Mouse (Mus musculus): Measurements from ENCODE around the gene Als2cr12.
"Not testable (repeated sequence)": the region's sequence is repeated elsewhere in the genome, so short reads cannot be mapped to it uniquely, and the experiment has no call there.

The Als2cr12 gene

DNA sequence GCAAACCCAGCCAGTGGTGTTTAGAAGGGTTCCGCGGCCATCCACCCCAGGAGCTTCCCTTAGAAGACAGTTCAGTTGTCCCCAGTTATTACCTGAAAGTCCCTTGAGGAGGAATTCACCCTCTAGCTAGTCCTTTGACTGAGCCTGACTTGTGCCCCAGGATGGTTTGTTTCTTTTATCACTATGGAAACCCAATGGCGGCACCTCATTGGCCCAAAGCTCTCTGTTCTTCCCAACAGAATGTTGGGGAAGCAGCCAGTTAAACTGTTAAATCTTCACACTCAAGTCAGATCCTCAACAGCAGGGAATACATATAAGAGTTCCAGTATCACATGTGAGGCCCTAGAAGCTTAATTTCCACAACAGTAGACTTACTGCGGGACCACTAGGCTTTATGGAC lies at the start of gene Als2cr12:
Gene Als2cr12 (minus strand): TSS at position 180 of the 400 bp plus-strand sequence.
- not testable (repeated sequence) for DNase-seq (ENCODE audit: low read depth, low spot score)

DNA sequence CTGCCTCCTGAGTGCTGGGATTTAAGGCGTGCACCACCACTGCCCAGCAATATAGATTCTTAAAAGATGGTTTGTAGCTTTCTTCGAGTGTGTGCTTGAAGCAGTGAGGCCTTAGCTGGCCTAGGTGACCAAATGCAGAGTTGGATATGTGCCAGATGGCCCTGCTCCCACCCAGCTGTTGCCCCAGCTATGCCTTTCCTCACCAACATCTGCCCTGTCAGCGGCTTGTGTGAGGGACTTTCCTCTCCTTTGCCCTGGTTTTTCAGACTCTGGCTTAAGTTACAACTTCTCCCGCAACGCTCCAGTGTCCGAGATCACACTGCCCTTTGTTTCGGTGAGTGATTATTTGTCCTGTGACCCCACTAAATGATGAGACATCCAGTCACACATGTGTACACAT lies 48.9 kb upstream of the Als2cr12 start:
- no peak for DNase-seq (ENCODE audit: low read depth, low spot score)

DNA sequence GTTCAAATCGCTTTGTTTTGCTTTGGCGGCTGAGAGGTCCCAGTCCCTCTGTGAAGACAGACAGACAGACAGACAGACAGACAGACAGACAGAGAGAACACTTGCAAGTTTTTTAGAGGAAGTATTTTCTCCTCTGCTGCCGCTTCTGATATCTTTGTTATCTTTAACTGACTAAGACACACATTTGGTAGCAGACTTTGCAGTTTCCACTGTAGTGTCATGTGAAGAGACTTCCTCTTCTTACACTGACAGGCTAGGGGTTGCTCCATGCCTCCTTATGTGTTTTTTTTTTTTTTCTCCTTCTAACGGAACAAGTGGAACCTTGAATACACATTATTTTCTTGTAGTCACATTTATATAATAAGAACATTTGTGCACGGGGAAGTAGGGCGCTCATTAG lies 47.5 kb upstream of the Als2cr12 start:
- DNase-seq (ENCODE audit: low read depth, low spot score) = no peak

DNA sequence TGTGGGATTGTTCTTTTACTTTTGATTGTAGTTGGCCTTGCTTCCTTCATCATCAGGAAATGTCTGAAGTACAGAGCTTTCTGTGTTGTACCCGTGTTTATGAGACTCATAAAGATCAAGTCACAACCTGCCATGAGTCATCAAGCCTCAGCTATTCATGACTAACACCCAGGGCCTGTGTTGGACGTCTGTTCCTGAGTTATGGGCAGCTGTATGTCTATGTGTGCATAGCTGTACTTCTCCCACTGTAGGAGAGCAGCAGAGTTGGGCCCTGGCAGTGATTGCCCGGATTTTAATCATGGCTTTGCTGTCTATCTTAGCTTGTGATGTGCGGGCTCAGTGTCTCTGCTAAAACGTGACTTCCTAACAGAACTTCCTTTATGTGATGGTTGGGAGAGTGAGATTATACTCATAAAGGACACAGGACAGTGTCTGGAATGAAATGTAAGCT lies 46.8 kb upstream of the Als2cr12 start:
- no peak for DNase-seq (ENCODE audit: low read depth, low spot score)

DNA sequence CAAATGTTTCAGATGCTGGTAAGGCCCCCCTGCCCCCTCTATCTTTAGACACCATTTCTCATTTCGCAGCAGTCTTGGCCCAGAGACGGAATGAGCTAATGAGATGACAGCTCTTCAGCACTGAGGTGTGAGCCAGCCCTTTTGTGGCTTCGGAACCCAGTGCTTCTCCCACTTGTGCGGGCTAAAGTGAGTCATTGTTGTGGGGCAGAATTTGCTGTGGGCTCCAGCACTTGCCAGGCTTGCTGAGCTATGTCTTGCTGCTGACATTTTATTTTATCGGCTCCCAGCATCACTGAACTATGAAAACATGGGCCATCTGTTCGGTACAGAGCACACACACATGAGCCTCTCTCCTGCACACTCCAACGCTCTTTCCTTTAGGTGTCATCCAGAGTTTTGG lies 43.7 kb upstream of the Als2cr12 start:
- DNase-seq (ENCODE audit: low read depth, low spot score) = no peak

DNA sequence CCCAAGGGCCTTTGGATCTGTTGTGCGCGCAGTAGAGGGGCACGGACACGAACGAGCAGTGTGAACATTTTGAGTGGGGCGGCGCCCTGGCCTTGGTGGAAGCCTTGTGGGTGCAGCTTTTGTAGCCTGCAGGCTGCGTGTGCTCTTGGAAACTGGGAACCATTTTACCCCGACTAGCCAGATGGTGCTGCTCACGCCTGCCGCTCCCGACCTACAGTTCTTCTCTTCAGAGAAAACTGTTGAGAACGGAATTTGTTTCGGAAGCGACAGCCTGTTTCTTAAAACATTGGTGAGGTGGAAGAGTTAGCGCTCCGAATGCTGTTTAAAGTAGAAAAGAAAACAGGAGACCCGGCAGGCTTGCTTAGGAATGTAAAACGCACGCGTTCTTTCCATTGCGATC lies 41.2 kb upstream of the Als2cr12 start:
- no peak for DNase-seq (ENCODE audit: low read depth, low spot score)

DNA sequence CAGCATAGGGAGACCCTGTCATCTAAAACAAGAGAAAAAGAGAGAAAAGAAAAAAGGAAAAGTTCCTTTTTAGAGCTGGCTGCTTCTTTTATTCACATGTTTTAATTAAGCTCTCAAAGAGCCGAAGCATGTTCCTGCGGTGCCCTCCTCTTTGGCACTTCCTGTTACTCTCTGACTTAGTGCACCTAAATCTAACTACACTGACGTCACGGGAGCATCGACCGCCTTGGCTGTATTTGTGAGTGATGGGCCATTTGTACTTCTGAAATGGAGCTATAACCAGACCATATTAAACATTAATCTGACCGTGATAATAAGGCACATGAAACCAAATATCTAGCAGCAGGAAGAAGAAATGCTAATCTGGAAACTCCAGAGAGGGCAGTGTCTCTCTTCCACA lies 40.2 kb upstream of the Als2cr12 start:
- no peak for DNase-seq (ENCODE audit: low read depth, low spot score)

DNA sequence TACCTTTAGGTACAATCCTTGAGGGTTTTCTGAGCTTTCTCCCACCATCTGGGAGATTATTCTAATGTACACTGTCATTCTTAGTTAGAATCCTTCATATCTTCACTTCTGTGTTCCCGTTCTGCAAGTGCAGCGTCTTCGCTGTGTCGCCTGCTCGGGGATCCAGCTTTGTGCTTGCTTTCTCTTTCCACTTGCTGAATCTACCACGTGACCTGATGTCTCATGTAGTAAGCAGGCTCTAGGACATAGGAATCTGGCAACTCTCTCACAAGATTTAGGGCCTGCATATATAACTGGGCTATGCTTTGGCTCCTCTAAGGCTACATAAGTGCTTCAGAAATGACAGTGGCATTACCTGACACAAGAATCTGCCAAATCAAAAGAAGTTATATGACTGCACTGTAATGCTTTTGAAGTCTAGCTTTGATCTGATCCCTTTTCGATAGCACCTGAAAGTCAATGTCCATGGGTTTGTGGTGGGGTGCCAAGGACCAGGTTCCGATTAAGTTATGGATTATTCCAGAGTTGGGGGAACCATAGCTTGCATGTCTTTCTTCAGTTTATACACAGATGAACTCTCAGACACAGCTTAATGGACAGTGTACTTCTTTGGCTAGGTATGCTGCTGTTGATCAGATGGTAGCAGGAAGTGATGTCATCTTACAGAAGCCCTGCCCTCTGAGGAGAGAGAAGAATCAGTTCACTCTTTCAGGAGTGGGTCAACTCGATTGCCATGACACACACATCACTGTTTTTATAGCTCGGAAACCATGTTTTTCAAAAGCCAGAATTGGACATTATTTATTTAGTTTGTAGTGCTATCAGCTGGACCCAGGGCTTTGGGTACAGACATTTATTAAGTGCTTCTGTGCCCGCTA lies 38.5 kb upstream of the Als2cr12 start:
- DNase-seq (ENCODE audit: low read depth, low spot score) = no peak

DNA sequence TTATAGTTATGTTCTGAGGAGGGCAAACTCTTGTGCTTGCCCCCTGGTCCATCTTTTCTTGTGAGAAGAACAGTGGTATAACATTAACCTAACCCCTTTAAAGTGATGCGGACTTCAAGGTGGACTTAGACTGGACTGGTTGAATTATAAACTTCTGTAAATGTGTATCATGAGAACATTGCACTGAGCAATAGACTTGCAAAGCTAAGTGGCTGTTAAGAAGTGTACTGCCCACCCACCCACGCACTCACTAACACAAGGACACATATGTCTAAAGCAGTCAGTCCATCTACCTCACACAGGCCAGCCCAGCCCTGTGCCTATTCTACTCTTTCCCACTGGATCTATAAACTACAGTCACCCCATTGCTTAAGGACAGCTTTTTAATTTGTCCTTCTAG lies 37.8 kb upstream of the Als2cr12 start:
- DNase-seq (ENCODE audit: low read depth, low spot score) = no peak

DNA sequence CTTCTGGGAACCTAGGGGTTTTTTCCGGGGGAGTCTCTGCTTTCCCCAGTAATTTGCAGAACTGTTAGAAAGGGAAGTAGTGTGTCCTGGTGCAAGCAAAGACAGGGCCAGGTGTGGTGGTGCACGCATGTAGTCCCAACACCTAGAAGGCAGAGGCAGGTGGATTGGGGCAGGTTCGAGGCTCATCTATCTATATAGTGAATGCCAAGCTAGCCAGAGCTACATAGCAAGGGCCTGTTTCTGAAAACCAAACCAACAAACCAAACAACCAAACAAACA lies 32.7 kb upstream of the Als2cr12 start:
- DNase-seq (ENCODE audit: low read depth, low spot score) = no peak

DNA sequence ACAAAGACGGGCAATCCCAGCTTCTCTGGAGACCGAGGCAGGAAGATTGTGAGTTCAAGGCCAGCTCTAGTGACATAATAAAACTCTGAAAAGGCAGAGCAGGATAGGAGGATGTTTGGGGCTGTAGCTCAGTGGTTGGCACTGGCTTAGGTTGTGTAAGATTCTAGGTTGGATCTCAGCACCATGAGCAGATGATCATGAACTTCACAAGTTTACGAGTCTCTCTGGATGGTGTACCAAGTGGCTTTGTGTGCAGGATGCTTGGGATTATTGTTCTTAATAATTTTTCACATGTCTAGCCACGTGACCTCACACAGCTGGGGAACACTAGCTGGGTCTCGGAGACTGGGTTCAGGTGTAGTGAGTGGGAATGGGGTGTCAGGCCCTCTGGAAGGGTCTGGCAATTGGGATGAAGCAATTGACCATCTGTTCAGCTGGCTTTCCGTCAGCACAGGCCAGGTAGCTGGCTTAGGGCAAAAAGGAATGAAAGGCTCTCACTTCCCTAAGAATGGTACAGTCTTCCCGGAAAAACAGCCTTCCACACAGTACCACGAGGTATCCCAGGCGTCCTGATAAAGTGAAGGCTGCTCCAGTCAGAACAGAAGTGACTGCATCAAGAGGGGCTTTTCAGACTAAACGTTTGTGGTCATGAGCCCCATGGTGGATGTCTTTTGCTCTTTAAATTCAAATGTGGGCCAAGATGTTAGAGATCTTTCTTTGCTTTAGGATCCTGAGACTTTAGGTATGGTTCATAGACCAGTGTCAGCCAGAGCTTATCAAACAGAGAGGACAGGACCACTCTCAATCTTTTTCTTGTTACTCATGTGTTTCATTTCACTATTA lies 32.2 kb upstream of the Als2cr12 start:
- DNase-seq (ENCODE audit: low read depth, low spot score) = no peak

DNA sequence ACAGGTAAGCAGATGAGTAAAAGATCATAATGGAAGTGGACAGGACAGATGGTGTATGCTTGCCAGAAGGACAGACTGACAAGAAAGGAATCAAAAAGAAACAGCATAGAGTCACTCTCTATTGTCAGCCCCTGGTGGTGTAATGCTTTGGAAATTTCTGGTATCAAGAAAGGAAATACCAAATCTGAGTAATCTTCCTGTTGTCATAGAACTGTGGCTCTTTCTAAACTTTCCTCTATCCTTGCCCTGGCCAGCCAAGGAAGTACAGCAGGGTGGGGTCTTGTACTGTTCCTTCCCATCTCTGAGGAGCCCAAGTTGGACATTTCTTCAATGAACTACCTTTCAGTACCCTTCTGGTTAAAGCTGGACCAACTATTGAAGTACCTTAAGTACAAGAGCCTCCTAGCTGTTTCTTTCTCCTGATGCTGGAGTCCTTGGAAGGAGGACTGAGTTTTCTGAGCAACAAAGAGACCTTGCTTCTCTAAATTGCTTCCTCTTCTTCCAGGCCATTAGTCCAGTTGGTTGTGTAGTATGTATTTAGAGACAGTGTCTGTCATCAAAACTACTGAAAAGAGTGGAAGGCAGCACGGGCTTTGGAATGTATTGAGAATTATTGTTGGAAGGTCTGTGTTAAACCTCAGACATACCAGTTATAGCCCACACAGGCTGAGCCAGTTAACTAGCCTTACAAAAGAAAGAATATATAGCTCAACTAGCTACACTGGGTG lies 31.4 kb upstream of the Als2cr12 start:
- no peak for DNase-seq (ENCODE audit: low read depth, low spot score)

DNA sequence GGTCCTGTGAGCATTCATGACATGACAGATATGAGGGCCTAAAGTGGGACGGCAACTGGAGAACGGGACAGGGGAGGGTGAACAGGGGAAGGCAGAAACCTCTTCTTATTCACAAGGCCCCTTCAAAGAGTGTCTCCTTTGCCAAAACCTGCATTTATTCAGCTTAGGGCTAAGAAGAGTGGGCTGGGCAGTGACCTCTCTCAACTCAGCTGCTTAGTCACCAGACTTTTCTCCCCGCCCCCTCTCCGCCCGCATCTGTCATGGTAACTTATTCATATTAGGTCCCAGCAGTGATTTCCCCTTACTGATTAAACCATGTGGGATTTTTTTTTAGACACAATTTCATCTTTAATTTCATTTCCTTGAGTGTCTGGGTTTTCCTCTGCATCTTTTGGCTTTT lies 30.0 kb upstream of the Als2cr12 start:
- DNase-seq (ENCODE audit: low read depth, low spot score) = no peak

DNA sequence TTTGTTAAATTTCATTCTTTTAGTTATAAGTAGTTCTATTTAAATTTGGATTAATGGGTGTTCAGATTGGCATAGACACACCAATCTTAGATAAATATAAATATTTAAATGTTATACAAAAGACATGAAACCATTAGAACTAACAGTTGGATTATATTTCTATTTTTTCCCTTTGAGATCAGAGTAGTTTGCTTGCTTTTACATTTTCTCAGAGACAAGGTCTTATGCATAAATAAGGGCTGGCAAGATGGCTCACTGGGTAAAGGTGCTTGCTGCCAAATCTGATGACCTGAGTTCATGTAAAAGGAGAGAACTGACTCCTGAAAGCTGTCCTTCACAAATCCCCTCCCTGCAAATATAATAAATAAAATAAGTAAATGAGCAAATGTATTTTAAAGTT lies 29.3 kb upstream of the Als2cr12 start:
- DNase-seq (ENCODE audit: low read depth, low spot score) = no peak

DNA sequence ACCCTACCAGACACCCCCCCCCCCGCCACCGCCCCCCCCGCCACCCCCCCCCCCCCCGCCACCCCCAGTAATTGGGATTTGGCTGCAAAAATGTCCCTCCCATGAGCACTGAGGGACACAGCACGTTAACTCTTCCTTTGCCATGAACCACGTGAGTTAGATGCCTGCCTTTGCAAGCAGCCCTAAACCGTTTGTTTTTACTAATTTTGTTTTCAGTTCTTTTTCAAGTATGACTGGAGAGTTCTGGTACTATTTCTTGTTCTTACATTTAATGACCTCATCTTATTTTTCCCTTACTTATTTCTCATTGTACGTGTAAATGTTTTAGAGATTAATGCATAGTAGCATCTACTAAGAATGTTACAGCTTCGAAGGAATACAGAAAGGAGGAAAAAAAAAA lies 28.7 kb upstream of the Als2cr12 start:
- no peak for DNase-seq (ENCODE audit: low read depth, low spot score)

DNA sequence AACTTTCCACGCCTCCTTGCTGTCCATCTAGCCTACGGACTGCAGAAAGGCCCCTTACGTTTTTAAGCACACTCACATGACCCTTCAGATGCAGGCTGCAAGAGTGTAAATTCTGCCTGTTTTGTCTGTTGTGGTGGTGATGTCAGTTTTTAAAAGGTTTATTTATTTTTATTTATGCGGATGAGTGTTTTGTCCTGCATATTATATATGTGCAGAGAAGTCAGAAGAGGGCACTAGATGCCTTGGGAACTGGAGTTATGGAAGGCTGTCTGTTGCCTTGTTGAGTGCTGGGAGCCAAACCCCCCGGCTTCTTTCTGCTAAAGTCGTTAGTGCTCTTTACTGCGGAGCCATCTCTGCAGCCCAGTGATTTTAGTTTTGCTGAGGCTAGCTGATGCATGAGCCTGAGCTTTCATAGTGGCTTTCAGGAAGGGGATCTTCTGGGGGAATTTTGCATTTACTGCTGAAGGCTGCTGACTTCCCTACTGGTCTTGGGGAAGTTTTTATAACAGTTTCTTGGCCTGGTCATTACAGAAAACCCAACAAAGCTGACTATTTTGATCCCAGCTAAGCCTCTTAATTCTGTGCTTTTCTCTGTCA lies 28.1 kb upstream of the Als2cr12 start:
- DNase-seq (ENCODE audit: low read depth, low spot score) = no peak

DNA sequence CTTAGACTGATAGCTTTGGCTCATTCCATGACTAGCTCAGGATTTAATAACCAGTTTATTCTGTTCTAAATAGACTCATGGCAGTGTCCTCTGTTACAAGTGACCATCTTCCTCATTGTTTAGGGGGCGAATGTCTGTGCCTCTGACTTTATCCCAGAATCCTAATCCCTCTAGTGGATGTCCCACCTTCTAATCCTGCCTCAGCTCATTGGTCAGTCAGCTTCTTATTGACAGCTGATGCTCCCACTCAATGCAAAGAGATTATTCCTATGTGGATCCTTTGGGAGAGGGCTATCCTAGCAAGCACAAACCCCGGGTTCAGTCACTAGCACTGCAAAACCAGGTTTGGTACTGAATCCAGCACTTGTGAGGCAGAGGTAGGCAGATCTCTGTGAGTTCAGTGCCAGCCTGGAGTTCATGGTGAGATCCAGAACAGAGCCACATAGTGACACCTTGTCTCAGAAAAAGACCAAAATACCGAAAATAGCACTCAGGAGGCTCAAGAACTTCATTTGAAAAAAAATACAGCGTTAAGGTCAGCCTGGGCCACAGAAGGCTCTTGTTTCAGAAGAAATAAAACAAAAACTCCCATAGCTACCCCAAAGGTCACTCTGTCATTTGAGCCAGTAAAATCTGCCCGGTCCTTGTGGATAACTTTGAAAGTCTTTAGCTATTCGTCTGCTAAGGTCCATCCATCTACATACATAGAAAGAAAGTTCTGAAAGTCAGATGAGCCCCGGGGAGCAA lies 27.4 kb upstream of the Als2cr12 start:
- DNase-seq (ENCODE audit: low read depth, low spot score) = peak; percentile 56

DNA sequence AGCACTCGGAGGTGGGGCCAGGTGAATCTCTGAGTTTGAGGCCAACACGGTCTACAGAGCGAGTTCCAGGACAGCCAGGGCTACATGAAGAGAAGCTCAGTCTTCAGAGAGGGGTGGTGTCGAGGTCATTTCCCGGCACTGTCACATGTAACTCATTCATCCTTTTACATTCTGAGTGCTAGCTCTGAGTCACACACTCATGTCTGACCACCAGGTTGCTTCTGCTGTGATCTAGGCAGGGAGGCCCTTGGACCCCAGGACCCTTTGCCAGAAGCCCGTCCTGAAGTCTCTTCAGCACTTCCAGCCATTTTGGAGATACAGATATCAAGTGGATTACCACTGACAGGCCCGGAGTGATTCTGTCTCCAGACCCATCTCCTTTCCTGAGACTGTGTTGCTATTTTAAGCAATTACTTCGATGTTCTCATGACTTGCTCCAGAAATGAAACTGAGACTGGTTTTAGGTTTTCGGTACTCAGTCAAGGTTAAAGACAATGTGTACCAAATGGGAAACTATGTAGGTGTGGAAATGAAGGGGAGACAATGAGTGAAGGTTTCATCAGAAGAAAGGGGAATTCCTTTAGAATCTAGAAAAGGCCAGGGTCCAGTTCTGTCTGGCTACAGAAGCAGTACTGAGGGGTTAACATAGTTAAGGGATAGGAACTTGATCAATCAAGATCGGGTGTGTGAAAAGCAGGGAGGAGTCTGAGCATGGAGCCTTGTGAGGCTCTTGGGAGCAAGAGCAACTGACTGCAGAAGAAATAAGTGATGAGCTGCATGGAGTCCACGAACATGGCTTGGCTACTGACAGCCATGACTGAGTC lies 26.5 kb upstream of the Als2cr12 start:
- DNase-seq (ENCODE audit: low read depth, low spot score) = no peak

DNA sequence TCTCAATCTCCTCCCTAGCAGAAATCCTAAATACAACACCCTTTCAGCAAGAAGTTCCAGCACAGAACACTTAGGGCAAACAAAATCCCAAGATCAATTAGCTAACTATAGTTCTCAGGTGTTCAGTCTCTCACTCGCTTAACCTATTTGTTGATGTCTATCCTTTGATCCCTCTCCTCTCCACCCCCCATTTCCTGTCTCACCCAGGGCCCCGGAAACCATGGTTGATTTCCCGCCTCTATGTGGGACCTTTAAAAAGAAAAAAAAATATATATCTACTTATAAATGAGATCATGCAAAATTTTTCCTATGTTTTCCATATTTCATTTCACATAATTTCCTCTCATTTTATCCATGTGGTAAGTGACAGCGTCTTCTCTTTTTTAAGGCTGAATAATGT lies 25.2 kb upstream of the Als2cr12 start:
- no peak for DNase-seq (ENCODE audit: low read depth, low spot score)

DNA sequence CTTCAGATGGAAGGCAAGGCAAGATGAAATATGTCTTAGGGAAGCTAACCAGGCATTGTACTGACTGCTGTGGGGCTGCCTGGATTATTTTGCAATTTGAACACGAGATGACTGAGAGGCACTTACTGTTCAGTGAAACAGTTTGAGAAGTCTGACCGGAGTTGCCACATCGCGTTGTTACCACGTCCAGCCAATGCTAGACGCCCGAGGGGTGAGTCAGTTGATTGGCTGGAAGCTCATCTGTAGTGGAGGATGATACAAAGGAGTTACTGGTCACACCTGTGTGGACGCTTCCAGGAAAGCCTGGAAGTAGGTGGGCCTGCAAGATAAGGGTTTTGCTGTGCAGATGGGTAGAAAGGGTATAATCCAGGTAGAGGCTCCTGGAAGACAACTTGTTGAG lies 24.3 kb upstream of the Als2cr12 start:
- no peak for DNase-seq (ENCODE audit: low read depth, low spot score)
